Mouse (Mus musculus): ENCODE results near the gene Abcf3. TPM values are rescaled to one million over a fixed set of nuclear protein-coding genes. Genes with fewer than 3 reads are reported as not detected.

Abcf3 gene
- polyA plus RNA-seq, 1 experiment from 2014 or later: 79.4 TPM

DNA sequence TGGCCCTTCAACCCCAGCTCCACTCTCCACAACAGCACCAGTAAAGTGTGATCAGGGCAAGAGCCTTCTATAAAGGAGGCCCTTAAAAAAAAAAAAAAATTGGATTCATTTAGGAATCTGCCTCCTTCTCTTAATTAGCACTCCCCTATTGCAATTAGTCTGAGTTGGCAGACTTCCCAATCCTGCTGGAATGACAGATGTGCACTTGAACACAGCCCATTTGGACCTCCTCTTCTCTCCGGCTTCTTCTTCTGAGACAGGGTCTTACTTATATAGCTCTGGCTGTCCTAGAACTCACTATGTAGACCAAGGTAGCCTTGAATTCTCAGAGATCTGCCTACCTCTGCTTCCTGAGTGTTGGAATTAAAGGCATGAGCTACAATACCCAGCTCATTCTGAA, 19.0 kb upstream of the Abcf3 start:
- no peak for ATAC-seq
- WGBS: 89% methylated on average over 1 of the region's 1 CpGs
- H3K9me3 ChIP-seq: no peaks in the 10 kb centered on the region
- no peak overlapping the region for H3K4me2 ChIP-seq (replicated peaks)
- no peak overlapping the region for H3K27ac ChIP-seq
- no peak overlapping the region for H3K9ac ChIP-seq (replicated peaks)
- no peak overlapping the region for H3K4me3 ChIP-seq (replicated peaks)
- no peaks in the 10 kb centered on the region for H3K27me3 ChIP-seq
- H3K4me1 ChIP-seq (replicated peaks): no peaks in the 10 kb centered on the region
- H3K36me3 ChIP-seq: peaks cover 90% of the 10 kb centered on the region

DNA sequence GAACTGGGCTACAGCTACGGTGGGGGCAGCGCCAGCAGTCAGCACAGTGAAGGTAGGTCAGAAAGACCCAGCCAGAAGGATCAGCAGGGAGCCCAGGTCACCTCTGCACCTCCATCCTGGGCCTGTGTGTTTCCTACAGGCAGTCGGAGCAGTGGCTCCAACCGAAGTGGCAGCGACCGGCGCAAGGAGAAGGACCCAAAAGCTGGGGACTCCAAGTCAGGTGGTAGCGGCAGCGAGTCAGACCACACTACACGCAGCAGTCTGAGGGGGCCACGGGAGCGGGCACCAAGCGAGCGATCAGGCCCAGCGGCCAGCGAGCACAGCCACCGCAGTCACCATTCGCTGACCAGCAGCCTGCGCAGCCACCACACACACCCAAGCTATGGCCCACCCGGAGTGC, 17.4 kb upstream of the Abcf3 start:
- Histone ChIP-seq H3K4me1 (replicated peaks) (no peaks in the 10 kb centered on the region; the same call in 1 of the 2 replicates), H3K36me3 (peaks cover 76% of the 10 kb centered on the region), H3K27me3 (no peaks in the 10 kb centered on the region), H3K4me3 (replicated peaks) (no peak overlapping the region), H3K9ac (replicated peaks) (no peak overlapping the region), H3K27ac (no peak overlapping the region), H3K9me3 (no peaks in the 10 kb centered on the region), H3K4me2 (replicated peaks) (no peak overlapping the region)
- no peak for ATAC-seq
- WGBS: 95% methylated on average over 20 of the region's 20 CpGs

DNA sequence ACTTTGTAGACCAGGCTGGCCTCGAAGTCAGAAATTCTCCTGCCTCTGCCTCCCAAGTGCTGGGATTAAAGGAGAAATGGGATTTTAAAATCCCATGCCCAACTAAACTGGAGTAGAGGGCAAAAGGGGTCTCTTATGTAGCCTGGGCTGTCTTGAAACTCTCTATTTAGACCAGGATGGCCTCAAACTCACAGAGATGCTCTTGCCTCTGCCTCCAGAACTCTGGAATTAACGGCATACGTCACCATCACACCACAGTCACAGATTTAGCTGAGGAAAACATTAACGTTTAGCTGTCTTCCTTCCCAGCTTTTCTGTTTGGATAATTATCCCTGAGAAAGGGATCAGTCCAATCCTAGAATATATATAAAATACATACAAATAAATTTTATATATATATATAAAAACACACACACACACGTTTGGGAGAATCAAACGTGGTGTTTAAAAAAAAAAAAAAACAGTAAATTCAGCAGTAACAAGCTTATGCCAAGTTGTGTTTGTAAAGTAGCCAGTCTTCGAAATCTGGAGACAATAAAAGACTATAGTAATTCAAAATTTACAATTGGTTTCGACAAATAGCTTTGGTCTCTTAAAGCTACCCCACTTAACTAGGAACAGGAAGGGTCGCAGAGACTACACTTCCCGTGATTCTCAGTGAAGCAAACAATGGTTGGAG, 13.6 kb upstream of the Abcf3 start:
- H3K36me3 ChIP-seq: peaks cover 57% of the 10 kb centered on the region
- no peak overlapping the region for H3K4me2 ChIP-seq (replicated peaks)
- H3K4me1 ChIP-seq (replicated peaks): peaks cover 31% of the 10 kb centered on the region
- no peak overlapping the region for H3K9ac ChIP-seq (replicated peaks)
- no peak for ATAC-seq
- no peak overlapping the region for H3K4me3 ChIP-seq (replicated peaks)
- H3K9me3 ChIP-seq: no peaks in the 10 kb centered on the region
- no peak overlapping the region for H3K27ac ChIP-seq
- 50% methylated on average over 10 of the region's 10 CpGs for WGBS
- no peaks in the 10 kb centered on the region for H3K27me3 ChIP-seq

DNA sequence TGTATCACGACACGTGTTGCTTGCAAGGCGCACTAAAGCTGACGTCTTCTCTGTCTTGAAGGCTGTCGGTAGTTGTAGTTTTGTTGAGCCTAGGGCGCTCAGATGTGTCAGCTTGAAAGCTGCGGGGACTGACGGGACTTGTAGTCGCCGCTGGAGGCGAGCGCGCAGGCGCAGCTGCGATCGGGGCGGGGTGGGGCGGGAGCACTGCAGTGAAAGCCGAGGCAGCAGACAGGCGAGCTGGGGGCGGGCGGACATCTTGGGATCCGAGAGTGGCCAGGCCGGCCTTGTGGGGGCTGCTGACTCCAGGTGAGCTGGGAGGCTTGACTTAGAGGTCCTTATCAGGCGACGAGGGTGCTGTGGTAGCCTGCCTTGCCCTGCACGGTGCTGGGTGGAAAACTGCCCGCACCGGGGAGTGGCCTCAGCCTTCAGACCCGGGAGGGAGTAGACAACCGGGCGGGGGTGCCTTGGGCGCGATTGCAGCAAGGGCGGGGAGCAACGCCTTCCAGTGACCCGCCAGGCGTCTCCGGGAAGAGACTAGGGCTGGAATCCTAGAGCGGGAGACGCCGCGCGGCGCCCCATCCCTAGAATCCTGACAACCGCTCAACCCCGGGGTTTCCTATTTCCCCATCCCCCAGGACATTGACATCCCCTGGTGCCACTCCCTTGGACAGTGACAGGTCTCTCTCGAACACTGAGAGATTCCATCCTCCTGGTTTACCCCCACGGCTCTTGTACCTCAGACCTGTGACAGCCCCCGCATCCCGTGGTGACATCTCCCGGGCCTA, 12.9 kb upstream of the Abcf3 start, which contains the start of gene Ap2m1:
TSS of gene Ap2m1 (plus strand) at position 183 of the 785 bp plus-strand sequence.
- H3K9ac ChIP-seq (replicated peaks): peak within 1 kb of the TSS; percentile 99
- H3K27ac ChIP-seq: peak within 1 kb of the TSS; percentile 84
- under 1% methylated on average over 50 of the region's 52 CpGs for WGBS
- no peaks in the 10 kb centered on the region for H3K27me3 ChIP-seq
- peak within 1 kb of the TSS; percentile 95 for H3K4me3 ChIP-seq (replicated peaks)
- H3K4me2 ChIP-seq (replicated peaks): peak within 1 kb of the TSS; percentile 93
- H3K4me1 ChIP-seq (replicated peaks): peaks cover 31% of the 10 kb centered on the region
- H3K9me3 ChIP-seq: no peaks in the 10 kb centered on the region
- ATAC-seq: peak; percentile 99
- peaks cover 57% of the 10 kb centered on the region for H3K36me3 ChIP-seq

DNA sequence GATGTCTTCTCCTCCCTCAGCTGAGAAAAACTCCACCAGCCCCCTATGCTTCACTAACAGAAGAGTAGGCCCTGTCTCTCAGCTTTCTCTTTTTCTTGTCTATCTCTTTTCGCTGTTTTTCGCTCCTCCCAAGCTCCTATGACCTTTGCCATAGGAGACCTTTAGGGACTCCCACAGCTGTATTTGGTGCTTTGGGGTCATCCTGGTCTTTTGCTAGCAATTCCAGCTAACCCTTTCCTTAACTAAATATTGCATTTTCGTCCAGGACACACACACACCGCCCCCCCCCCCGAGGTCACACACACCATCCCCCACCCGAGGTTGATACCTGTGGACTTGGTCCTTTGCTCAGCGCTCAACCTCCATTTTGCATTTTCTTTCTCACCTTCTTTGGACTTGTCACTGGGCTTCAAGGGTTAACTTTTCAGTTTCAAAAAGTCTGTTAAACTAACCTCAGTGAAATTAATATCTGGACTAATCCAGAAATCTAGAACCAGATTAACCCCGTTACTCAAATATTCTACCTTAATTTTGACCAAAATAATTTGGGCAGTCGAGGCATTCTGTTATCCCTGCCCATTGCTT, 12.2 kb upstream of the Abcf3 start:
- peaks cover 57% of the 10 kb centered on the region for H3K36me3 ChIP-seq

DNA sequence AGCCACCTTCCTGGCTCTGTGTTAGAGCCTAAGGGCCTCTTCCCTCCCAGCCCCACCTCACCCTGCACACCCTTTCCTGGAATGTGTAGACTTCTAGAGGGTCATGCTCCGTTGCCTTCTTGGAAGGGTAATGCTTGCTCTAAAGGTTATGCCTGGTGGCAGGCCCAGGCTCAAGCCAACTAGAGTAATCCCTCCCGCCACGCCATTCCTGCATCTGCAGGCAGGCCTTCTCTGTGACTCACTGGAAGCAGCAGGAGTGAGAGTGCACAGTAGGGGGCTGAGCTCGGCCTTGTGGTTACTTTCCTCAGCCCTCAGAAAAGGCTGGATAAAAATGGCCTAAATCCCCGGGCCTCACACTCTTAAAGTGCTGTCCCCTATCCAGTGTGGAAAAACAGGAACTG, 11.3 kb upstream of the Abcf3 start:
- Histone ChIP-seq H3K4me2 (replicated peaks) (peak overlapping the region; percentile 93), H3K4me3 (replicated peaks) (peak overlapping the region; percentile 95), H3K36me3 (peaks cover 57% of the 10 kb centered on the region), H3K27ac (peak overlapping the region; percentile 60), H3K9ac (replicated peaks) (peak overlapping the region; percentile 99), H3K27me3 (no peaks in the 10 kb centered on the region), H3K9me3 (no peaks in the 10 kb centered on the region), H3K4me1 (replicated peaks) (peaks cover 31% of the 10 kb centered on the region)
- no peak for ATAC-seq
- 7% methylated on average over 5 of the region's 5 CpGs for WGBS

More for the DNA sequence above, 12.2 kb upstream of the Abcf3 start:
- Histone ChIP-seq H3K4me3 (replicated peaks) (peak overlapping the region; percentile 95), H3K27ac (peak overlapping the region; percentile 84), H3K27me3 (no peaks in the 10 kb centered on the region), H3K9me3 (no peaks in the 10 kb centered on the region), H3K9ac (replicated peaks) (peak overlapping the region; percentile 99), H3K4me1 (replicated peaks) (peaks cover 31% of the 10 kb centered on the region), H3K4me2 (replicated peaks) (peak overlapping the region; percentile 93)
- ATAC-seq: no peak
- WGBS: 37% methylated on average over 9 of the region's 9 CpGs

DNA sequence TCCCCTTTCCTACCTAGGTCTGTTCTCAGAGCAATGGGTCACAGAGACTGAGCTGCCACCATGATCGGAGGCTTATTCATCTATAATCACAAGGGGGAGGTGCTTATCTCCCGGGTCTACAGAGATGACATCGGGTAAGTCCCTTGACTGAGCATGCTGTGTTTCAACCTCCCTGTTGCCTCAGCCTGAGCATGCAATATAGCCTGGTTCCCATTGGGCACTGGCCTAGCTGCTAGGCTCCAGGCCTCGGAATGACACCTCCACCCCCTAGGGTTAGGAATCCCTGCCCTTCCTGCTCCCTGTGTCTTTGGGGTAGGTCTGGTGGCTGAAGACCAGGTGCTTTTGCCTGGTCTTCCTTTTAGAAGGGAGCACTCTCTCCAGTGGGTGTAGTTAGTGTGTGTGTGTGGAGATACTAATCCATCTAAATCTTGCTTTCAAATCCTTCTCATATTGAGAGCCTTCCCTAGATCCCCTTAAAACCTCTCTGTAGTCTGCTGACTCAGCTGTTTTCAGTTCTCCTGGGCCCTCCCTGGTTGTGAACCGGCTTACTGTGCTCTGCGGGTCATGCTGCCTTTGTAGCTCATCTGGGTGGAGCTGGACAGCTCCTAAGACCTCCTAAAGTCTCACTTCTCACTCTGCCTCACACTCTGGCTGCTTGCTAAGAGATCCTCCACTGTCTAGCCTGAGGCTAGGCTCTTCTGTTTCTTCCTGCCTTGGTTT, 10.6 kb upstream of the Abcf3 start:
- peak overlapping the region; percentile 60 for H3K27ac ChIP-seq
- 16% methylated on average over 6 of the region's 6 CpGs for WGBS

DNA sequence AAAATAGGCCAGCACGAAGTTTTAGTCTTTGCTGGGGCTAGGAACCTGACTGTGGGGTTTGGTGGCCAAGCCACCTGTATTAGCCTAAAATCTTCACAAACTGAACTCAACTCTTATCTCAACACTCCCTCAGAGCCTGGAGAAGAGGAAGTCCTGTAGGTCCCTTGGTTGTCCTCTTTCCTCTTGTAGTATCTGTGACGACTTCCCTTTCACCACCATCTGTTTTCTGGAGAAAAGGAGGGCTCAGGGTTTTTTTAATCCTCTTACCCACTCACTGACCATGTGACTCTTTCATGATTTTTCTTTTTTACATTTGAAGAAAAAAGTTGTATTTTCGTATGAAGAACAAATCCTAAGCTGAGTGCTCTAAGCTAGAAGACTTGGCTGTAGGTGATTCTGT, 8.7 kb upstream of the Abcf3 start:
- Histone ChIP-seq H3K9me3 (no peaks in the 10 kb centered on the region), H3K4me2 (replicated peaks) (no peak overlapping the region), H3K4me1 (replicated peaks) (peaks cover 31% of the 10 kb centered on the region), H3K27ac (no peak overlapping the region), H3K9ac (replicated peaks) (no peak overlapping the region), H3K27me3 (no peaks in the 10 kb centered on the region), H3K4me3 (replicated peaks) (no peak overlapping the region), H3K36me3 (peaks cover 64% of the 10 kb centered on the region)
- no peak for ATAC-seq
- 75% methylated on average over 3 of the region's 3 CpGs for WGBS

More for the DNA sequence above, 10.6 kb upstream of the Abcf3 start:
- H3K4me2 ChIP-seq (replicated peaks): peak overlapping the region; percentile 93
- H3K27me3 ChIP-seq: no peaks in the 10 kb centered on the region
- no peaks in the 10 kb centered on the region for H3K9me3 ChIP-seq
- peak overlapping the region; percentile 95 for H3K4me3 ChIP-seq (replicated peaks)
- no peak for ATAC-seq
- peaks cover 31% of the 10 kb centered on the region for H3K4me1 ChIP-seq (replicated peaks)
- H3K36me3 ChIP-seq: peaks cover 58% of the 10 kb centered on the region
- peak overlapping the region; percentile 99 for H3K9ac ChIP-seq (replicated peaks)

DNA sequence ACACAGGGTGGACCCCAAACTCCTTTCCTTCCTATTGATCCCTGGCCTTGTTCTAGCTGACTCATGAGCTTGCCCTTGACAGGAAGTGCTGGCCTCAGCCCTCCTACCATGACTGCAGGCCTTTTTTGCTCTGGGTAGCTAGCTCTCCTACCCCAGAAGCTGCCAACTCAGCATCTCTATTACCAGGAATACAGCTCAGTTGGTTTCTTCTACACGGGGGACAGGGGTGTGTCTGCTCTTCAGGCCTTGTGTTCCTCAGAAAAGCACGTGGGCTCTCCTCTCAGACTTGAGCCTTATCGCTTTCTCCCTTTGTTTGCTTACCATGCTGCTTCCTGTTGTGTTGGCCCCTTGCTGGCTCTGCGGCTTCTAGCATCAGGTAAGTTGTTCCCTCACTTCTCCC, 7.9 kb upstream of the Abcf3 start:
- ATAC-seq: no peak
- H3K4me3 ChIP-seq (replicated peaks): no peak overlapping the region
- 84% methylated on average over 4 of the region's 4 CpGs for WGBS
- peaks cover 31% of the 10 kb centered on the region for H3K4me1 ChIP-seq (replicated peaks)
- peaks cover 72% of the 10 kb centered on the region for H3K36me3 ChIP-seq
- H3K9ac ChIP-seq (replicated peaks): no peak overlapping the region
- no peaks in the 10 kb centered on the region for H3K9me3 ChIP-seq
- H3K27ac ChIP-seq: no peak overlapping the region
- H3K27me3 ChIP-seq: no peaks in the 10 kb centered on the region
- H3K4me2 ChIP-seq (replicated peaks): no peak overlapping the region

DNA sequence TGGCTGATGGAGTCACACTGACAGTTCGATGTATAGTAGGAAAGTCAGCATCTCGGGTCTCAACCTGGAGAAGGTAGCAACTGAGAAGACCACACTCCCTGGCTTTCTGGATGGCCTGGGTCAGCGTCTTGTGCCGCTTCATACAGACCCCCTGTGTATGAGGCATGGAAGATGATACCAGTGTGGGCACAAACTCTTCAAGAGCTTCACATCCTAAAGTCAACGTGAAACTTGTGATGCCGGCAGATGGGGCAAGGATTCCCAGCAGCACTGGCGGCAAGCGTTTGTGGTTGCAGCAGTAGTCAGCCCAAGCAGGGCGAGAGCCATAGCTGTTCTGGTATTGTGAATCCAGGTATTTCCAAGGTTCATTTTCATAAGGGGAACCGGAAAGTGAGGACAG, 2.7 kb upstream of the Abcf3 start:
- no peaks in the 10 kb centered on the region for H3K9me3 ChIP-seq
- WGBS: 94% methylated on average over 10 of the region's 10 CpGs
- no peaks in the 10 kb centered on the region for H3K27me3 ChIP-seq
- no peak for ATAC-seq
- no peak overlapping the region for H3K4me3 ChIP-seq (replicated peaks)
- H3K27ac ChIP-seq: no peak overlapping the region
- peaks cover 58% of the 10 kb centered on the region for H3K36me3 ChIP-seq
- H3K9ac ChIP-seq (replicated peaks): no peak overlapping the region
- H3K4me1 ChIP-seq (replicated peaks): peaks cover 18% of the 10 kb centered on the region
- H3K4me2 ChIP-seq (replicated peaks): no peak overlapping the region

DNA sequence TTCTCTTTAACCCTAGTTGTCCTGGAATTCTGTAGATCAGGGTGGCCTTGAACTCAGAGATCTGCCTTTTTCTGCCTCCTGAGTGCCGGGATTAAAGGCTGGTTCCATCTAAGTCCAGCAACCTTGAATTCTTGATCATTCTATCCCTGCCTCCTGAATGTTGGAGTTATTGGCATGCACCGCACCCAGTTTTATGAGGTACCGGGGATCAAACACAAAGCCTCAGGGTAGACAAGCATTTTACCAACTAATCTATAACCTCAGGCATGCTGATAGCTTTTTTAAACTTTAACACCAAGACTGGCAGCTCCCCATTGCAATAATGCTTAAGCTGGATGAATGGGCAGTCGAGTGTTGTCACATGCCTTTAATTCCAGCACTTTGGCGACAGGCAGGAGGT, 954 bp upstream of the Abcf3 start:
- Histone ChIP-seq H3K9ac (replicated peaks) (peak overlapping the region; percentile 65; the same call in 1 of the 2 replicates), H3K36me3 (peaks cover 57% of the 10 kb centered on the region), H3K27me3 (no peaks in the 10 kb centered on the region), H3K27ac (no peak overlapping the region), H3K4me1 (replicated peaks) (peaks cover 18% of the 10 kb centered on the region), H3K9me3 (no peaks in the 10 kb centered on the region), H3K4me2 (replicated peaks) (peak overlapping the region; percentile 80), H3K4me3 (replicated peaks) (peak overlapping the region; percentile 77; the same call in 1 of the 2 replicates)
- ATAC-seq: no peak
- WGBS: 58% methylated on average over 5 of the region's 5 CpGs

Data from midbrain, embryonic 13.5 days (tissue).